Mouse (Mus musculus) forebrain, embryonic 12.5 days (tissue): ENCODE data around the gene Galnt15. TPM values are rescaled to one million over a fixed set of nuclear protein-coding genes. Genes with fewer than 3 reads are reported as not detected.
"Not testable (repeated sequence)": the region's sequence is repeated elsewhere in the genome, so short reads cannot be mapped to it uniquely, and the experiment has no call there.

Experiments used
- ATAC-seq: fragments of 200-750 bp; cut with Nextera tagmentation; 2 replicates; pipeline ENCODE4 v1.8.0; 2017; ENCODE audit warnings: moderate TSS enrichment; ENCODE audit not compliant: low FRiP score
- H3K27ac ChIP-seq: fragments of 300-500 bp; sonication (generic); 2 replicates; pipeline ENCODE4 v1.5.1; 2016; ENCODE audit warnings: mild to moderate bottlenecking
- H3K27me3 ChIP-seq: fragments of 300-500 bp; sonication (generic); 2 replicates; pipeline ENCODE4 v1.6.1; 2016; ENCODE audit warnings: mild to moderate bottlenecking
- H3K36me3 ChIP-seq: fragments of 300-500 bp; sonication (generic); replicated peaks from 2 replicates; pipeline ENCODE4 v1.6.1; 2016; ENCODE audit warnings: mild to moderate bottlenecking
- H3K4me1 ChIP-seq: fragments of 300-500 bp; sonication (generic); 2 replicates; pipeline ENCODE4 v1.6.1; 2016
- H3K4me2 ChIP-seq: fragments of 300-500 bp; sonication (generic); 2 replicates; pipeline ENCODE4 v1.6.1; 2016; ENCODE audit warnings: mild to moderate bottlenecking, moderate library complexity
- H3K4me3 ChIP-seq: fragments of 300-500 bp; sonication (generic); replicated peaks from 2 replicates; pipeline ENCODE4 v1.5.1; 2016; ENCODE audit warnings: mild to moderate bottlenecking
- H3K9ac ChIP-seq: fragments of 300-500 bp; sonication (generic); 2 replicates; pipeline ENCODE4 v1.6.1; 2016; ENCODE audit warnings: mild to moderate bottlenecking
- H3K9me3 ChIP-seq: fragments of 300-500 bp; sonication (generic); 2 replicates; pipeline ENCODE4 v1.6.1; 2016
- WGBS: fragments of 180-500 bp; shearing (Covaris S2); methylation state at CpG from one replicate; pipeline ENCODE4 v1.1.7; 2016; 5-methylcytosine and 5-hydroxymethylcytosine counted together
- polyA plus RNA-seq: library from polyadenylated mRNA; unstranded; fragments of >200 nt; fragmentation: Nextera tagmentation; extraction: Ambion mirVana; gene quantifications from 2 replicates; pipeline ENCODE4 v1.2.1, GENCODE M21; 2016

The Galnt15 gene
- polyA plus RNA-seq, 1 experiment from 2014 or later, result 0.14 TPM

GRCm38 (mm10) chr14:32082891-32083290, 54.1 kb downstream of the Galnt15 start:
- Histone ChIP-seq H3K9me3 (no peaks in the 10 kb centered on the region), H3K27me3 (no peaks in the 10 kb centered on the region), H3K4me2 (no peak overlapping the region), H3K9ac (no peak overlapping the region), H3K36me3 (peaks cover 27% of the 10 kb centered on the region), H3K27ac (no peak overlapping the region), H3K4me3 (no peak overlapping the region), H3K4me1 (peaks cover 20% of the 10 kb centered on the region)
- WGBS, result 95% methylated on average over 6 of the region's 6 CpGs
- ATAC-seq, result no peak

GRCm38 (mm10) chr14:32083466-32083865, 54.7 kb downstream of the Galnt15 start:
- H3K4me2 ChIP-seq, result no peak overlapping the region
- no peaks in the 10 kb centered on the region for H3K9me3 ChIP-seq
- H3K4me1 ChIP-seq, result peaks cover 20% of the 10 kb centered on the region
- H3K27me3 ChIP-seq, result no peaks in the 10 kb centered on the region
- no peak overlapping the region for H3K27ac ChIP-seq
- H3K9ac ChIP-seq, result no peak overlapping the region
- 95% methylated on average over 2 of the region's 2 CpGs for WGBS
- ATAC-seq, result no peak
- H3K4me3 ChIP-seq, result no peak overlapping the region
- peaks cover 27% of the 10 kb centered on the region for H3K36me3 ChIP-seq

- no peaks in the 10 kb centered on the region for H3K27me3 ChIP-seq
- peaks cover 20% of the 10 kb centered on the region for H3K4me1 ChIP-seq
- H3K9me3 ChIP-seq, result no peaks in the 10 kb centered on the region
- peak within 1 kb of the TSS; percentile 69 for H3K9ac ChIP-seq
- H3K27ac ChIP-seq, result peak within 1 kb of the TSS; percentile 84
- ATAC-seq, result peak; percentile 96
- H3K36me3 ChIP-seq, result peaks cover 27% of the 10 kb centered on the region
- peak within 1 kb of the TSS; percentile 64 for H3K4me3 ChIP-seq
- peak within 1 kb of the TSS; percentile 63 for H3K4me2 ChIP-seq
- WGBS, result 5% methylated on average over 22 of the region's 22 CpGs
Measured at GRCm38 (mm10) chr14:32084761-32085485, 56.1 kb downstream of the Galnt15 start, which contains the start of gene Oxnad1. Gene Oxnad1, plus strand, starts transcription at chr14:32085374.

- Histone ChIP-seq H3K9ac (peak within 1 kb of the TSS; percentile 69), H3K27ac (peak within 1 kb of the TSS; percentile 84), H3K4me1 (peaks cover 20% of the 10 kb centered on the region), H3K4me2 (peak within 1 kb of the TSS; percentile 63), H3K4me3 (peak within 1 kb of the TSS; percentile 64), H3K36me3 (peaks cover 23% of the 10 kb centered on the region), H3K9me3 (no peaks in the 10 kb centered on the region), H3K27me3 (no peaks in the 10 kb centered on the region)
- WGBS, result 1% methylated on average over 43 of the region's 43 CpGs
- peak; percentile 97 for ATAC-seq
Measured at GRCm38 (mm10) chr14:32085486-32086201, 56.9 kb downstream of the Galnt15 start, which contains the start of gene Dph3. Gene Dph3, minus strand, starts transcription at chr14:32085729.

- H3K4me3 ChIP-seq, result peak overlapping the region; percentile 64
- H3K4me2 ChIP-seq, result peak overlapping the region; percentile 63
- H3K9ac ChIP-seq, result peak overlapping the region; percentile 69
- 38% methylated on average over 8 of the region's 8 CpGs for WGBS
- H3K36me3 ChIP-seq, result peaks cover 17% of the 10 kb centered on the region
- peak overlapping the region; percentile 84; the same call in 1 of the 2 replicates for H3K27ac ChIP-seq
- peaks cover 20% of the 10 kb centered on the region for H3K4me1 ChIP-seq
- no peaks in the 10 kb centered on the region for H3K9me3 ChIP-seq
- no peak for ATAC-seq
- no peaks in the 10 kb centered on the region for H3K27me3 ChIP-seq
Measured at GRCm38 (mm10) chr14:32086226-32086625, 57.4 kb downstream of the Galnt15 start.

GRCm38 (mm10) chr14:32087584-32088248, 58.9 kb downstream of the Galnt15 start:
- not testable (repeated sequence) for H3K4me3 ChIP-seq, H3K9me3 ChIP-seq, ATAC-seq, H3K27me3 ChIP-seq, H3K27ac ChIP-seq, H3K9ac ChIP-seq, H3K4me2 ChIP-seq
- WGBS, result 90% methylated on average over 7 of the region's 7 CpGs
- H3K36me3 ChIP-seq, result peaks cover 10% of the 10 kb centered on the region
- peaks cover 20% of the 10 kb centered on the region for H3K4me1 ChIP-seq

GRCm38 (mm10) chr14:32091124-32091523, 62.3 kb downstream of the Galnt15 start:
- H3K4me2 ChIP-seq, result no peak overlapping the region
- H3K4me1 ChIP-seq, result peaks cover 11% of the 10 kb centered on the region
- no peaks in the 10 kb centered on the region for H3K27me3 ChIP-seq
- 82% methylated on average over 4 of the region's 4 CpGs for WGBS
- no peak for ATAC-seq
- H3K4me3 ChIP-seq, result no peak overlapping the region
- H3K27ac ChIP-seq, result no peak overlapping the region
- no peaks in the 10 kb centered on the region for H3K9me3 ChIP-seq
- H3K36me3 ChIP-seq, result peaks cover 29% of the 10 kb centered on the region
- no peak overlapping the region for H3K9ac ChIP-seq

- peaks cover 6% of the 10 kb centered on the region for H3K4me1 ChIP-seq
- WGBS, result 87% methylated on average over 4 of the region's 4 CpGs
- no peaks in the 10 kb centered on the region for H3K27me3 ChIP-seq
Measured at GRCm38 (mm10) chr14:32091704-32092103, 62.9 kb downstream of the Galnt15 start.

GRCm38 (mm10) chr14:32093018-32093417, 64.2 kb downstream of the Galnt15 start:
- WGBS, result 72% methylated on average over 1 of the region's 1 CpGs
- H3K27me3 ChIP-seq, result no peaks in the 10 kb centered on the region
- no peak overlapping the region for H3K9ac ChIP-seq
- H3K4me3 ChIP-seq, result no peak overlapping the region
- H3K4me2 ChIP-seq, result no peak overlapping the region
- ATAC-seq, result no peak
- H3K9me3 ChIP-seq, result no peaks in the 10 kb centered on the region
- H3K36me3 ChIP-seq, result peaks cover 45% of the 10 kb centered on the region
- no peaks in the 10 kb centered on the region for H3K4me1 ChIP-seq
- no peak overlapping the region for H3K27ac ChIP-seq

More at GRCm38 (mm10) chr14:32091704-32092103, 62.9 kb downstream of the Galnt15 start:
- H3K4me2 ChIP-seq, result no peak overlapping the region
- no peak overlapping the region for H3K4me3 ChIP-seq
- H3K27ac ChIP-seq, result no peak overlapping the region
- ATAC-seq, result no peak
- no peak overlapping the region for H3K9ac ChIP-seq
- H3K36me3 ChIP-seq, result peaks cover 34% of the 10 kb centered on the region
- no peaks in the 10 kb centered on the region for H3K9me3 ChIP-seq

- H3K36me3 ChIP-seq, result peaks cover 50% of the 10 kb centered on the region
- ATAC-seq, result no peak
- no peak overlapping the region for H3K4me2 ChIP-seq
- no peaks in the 10 kb centered on the region for H3K4me1 ChIP-seq
- no peaks in the 10 kb centered on the region for H3K27me3 ChIP-seq
- 92% methylated on average over 11 of the region's 11 CpGs for WGBS
- no peak overlapping the region for H3K9ac ChIP-seq
- H3K27ac ChIP-seq, result no peak overlapping the region
- no peak overlapping the region for H3K4me3 ChIP-seq
- no peaks in the 10 kb centered on the region for H3K9me3 ChIP-seq
Measured at GRCm38 (mm10) chr14:32093500-32094117, 64.8 kb downstream of the Galnt15 start.

- ATAC-seq, result no peak
- H3K36me3 ChIP-seq, result peaks cover 71% of the 10 kb centered on the region
- H3K4me3 ChIP-seq, result no peak overlapping the region
- no peaks in the 10 kb centered on the region for H3K27me3 ChIP-seq
- H3K4me2 ChIP-seq, result no peak overlapping the region
- no peaks in the 10 kb centered on the region for H3K4me1 ChIP-seq
- H3K9me3 ChIP-seq, result no peaks in the 10 kb centered on the region
- no peak overlapping the region for H3K9ac ChIP-seq
- 88% methylated on average over 5 of the region's 5 CpGs for whole genome bisulfite sequencing
- no peak overlapping the region for H3K27ac ChIP-seq
Measured at GRCm38 (mm10) chr14:32095646-32096045, 66.9 kb downstream of the Galnt15 start.

- no peak overlapping the region for H3K9ac ChIP-seq
- ATAC-seq, result no peak
- no peak overlapping the region for H3K4me3 ChIP-seq
- no peaks in the 10 kb centered on the region for H3K9me3 ChIP-seq
- H3K4me1 ChIP-seq, result no peaks in the 10 kb centered on the region
- no peak overlapping the region for H3K4me2 ChIP-seq
- peaks cover 74% of the 10 kb centered on the region for H3K36me3 ChIP-seq
- no peak overlapping the region for H3K27ac ChIP-seq
- 86% methylated on average over 5 of the region's 5 CpGs for WGBS
- no peaks in the 10 kb centered on the region for H3K27me3 ChIP-seq
Measured at GRCm38 (mm10) chr14:32096740-32097139, 68.0 kb downstream of the Galnt15 start.
